Mouse (Mus musculus) right cerebral cortex, postnatal 36 days (tissue): ENCODE measurements at regions not wholly inside any gene's neighbourhood (a gene's known extent, or its start where the extent isn't known, plus 50 kb on each side); places are given as distances from the start of the nearest gene placed in this dataset.
"Not testable (repeated sequence)": the region's sequence is repeated elsewhere in the genome, so short reads cannot be mapped to it uniquely, and the experiment has no call there.

Source experiments
- DNase-seq, 2 experiments: peaks; one replicate each; pipeline ENCODE4 v3.0.0; 2022; ENCODE audit warnings: low spot score in 2 of 2, mixed read lengths in 1 of 2

- DNase-seq, result no peak
Observed at GRCm38 (mm10) chr3:157371509-157371908, 162.5 kb upstream of the Zranb2 start.

- no peak for DNase-seq
Observed at GRCm38 (mm10) chr3:157373333-157373732, 160.6 kb upstream of the Zranb2 start.

DNA sequence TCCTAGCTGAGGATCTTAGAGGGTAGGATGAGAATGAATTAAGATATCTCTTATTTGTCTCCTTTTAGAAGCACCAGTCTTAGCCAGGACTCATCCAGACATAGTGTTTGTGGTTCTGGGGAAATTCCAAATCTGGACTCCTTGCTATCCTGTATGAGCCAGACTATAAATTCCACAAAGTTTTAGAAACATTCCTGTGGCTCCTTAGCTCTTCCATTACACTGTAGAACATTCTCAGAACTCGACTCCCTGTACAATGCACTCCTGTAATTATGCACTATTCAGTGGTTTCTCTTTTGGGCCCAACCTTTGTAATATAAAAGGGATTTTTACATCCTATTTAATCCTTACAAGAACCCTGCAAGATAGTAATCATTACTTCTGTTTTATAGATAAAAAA is 159.8 kb upstream of the Zranb2 start:
- DNase-seq, result no peak

GRCm38 (mm10) chr3:157377531-157377930 is 156.4 kb upstream of the Zranb2 start:
- DNase-seq, result no peak

DNA sequence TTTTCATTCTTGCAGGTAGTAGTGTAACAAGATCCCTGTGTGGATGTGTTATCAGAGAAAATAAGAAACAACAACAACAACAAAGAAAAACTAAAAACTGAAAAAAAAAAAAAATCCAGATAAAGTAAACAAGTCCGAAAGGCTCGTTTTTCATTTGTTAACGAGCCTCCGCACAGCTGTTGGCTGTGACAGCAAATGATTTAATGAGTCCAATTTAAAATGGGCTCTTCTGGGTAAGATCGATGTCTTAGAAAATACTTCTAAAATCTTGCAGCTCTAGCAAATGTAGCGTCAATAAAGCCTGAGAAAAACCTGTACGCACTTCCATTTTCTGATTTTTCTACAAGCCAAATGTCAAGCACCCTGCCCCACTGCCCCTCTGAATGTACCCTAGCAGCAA is 155.8 kb upstream of the Zranb2 start:
- DNase-seq, result no peak

DNA sequence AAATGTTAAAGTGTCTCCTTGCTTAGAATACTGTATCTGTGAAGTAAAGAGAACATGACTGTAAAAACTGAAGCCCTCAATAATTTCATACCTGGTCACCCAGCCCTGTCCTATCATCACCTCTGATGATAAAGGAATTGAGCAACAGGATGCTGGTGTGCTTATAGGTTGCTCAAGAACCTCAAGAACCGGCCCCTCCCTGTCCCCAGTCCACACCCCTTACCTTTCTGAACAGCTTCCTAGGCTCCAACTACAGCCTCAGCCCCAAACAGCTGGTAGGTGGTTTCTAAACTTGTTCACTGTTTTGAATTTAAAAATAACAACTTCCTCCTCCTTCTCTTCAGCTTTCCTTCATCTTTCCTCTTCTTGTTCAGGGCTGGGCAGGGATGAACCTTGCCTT is 142.1 kb upstream of the Zranb2 start:
- no peak for DNase-seq

DNA sequence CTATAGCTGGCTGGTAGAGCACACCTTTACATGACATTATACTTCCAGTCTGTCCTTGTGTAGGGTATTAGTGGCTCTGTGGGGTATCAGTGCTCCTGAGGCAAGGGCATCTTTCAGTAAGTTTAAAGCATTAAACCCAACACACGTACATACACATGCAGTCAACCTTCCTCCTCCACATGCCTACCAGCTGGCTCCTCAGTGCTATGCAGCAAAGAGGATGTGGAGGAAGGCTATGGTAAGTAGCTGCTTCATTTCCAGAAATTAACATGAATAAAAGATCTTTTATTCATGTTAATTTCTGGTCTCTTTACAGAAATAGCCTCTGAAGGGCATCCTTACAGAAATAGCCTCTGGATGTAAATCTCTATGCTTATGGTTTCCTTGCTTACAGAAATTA is 140.1 kb upstream of the Zranb2 start:
- peak in 1 of 2 experiments; percentile 16 for DNase-seq

- DNase-seq, result no peak
Observed at GRCm38 (mm10) chr3:157399909-157400308, 134.1 kb upstream of the Zranb2 start.

DNA sequence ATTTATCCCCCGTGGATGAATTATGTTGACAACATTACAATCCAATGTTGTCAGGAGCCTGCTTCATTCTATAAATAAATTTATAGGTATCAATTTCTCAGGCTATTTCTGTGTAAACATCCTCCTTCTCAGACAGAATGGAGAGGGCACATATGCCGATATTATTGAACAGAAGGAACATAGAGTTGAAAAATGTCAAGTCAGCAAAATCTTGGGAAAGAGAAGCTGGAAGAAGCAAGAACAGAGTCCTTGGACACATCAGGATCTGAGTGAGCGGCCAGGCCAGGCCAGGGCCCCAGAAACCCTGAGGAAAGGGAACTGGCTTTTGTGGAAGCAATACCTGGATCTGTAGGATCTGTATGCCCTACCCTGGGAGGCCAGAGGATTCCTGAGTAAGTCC is 129.9 kb upstream of the Zranb2 start:
- no peak for DNase-seq

GRCm38 (mm10) chr3:157423447-157423846 is 110.5 kb upstream of the Zranb2 start:
- not testable (repeated sequence) for DNase-seq

DNA sequence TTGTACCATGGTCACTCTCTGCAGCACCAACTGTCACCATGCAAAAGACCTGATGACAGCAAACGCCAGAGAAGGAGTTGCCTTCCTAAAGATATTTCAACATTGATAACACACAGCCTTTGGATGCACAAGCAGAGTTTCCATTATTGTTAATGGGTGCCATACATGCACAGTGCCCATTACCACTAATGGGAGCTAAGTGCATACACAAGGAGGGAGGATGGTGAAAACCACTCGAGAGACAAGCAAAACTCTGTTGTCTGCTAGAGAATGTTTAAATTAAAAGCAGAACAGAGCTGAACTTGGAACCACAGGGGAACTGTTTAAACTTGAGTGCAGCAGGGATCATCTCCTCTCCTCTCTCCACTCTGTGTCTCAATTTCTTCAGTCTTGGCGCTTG is 107.2 kb upstream of the Zranb2 start:
- DNase-seq, result no peak

DNA sequence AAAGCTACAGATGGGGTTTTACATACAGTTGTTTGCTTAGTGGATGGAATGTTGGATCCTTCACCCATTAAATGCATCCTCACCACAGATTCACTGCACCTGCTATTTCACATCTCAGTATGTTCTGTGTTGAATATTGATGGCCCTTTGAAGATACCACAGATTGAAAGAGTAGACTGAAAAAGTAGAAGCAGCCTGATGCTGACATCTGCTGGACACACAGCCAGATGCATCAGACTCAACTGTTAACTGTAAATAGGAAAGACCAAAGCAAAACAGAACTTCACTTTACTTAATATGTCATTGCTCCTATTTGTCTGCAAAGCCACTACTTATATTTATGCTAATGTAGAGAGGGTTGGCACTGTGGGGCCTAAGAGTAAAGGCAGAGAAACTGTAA is 84.2 kb upstream of the Zranb2 start:
- DNase-seq, result peak; percentile 7 to 42

- no peak for DNase-seq
Observed at GRCm38 (mm10) chr3:157471600-157471999, 62.4 kb upstream of the Zranb2 start.

DNA sequence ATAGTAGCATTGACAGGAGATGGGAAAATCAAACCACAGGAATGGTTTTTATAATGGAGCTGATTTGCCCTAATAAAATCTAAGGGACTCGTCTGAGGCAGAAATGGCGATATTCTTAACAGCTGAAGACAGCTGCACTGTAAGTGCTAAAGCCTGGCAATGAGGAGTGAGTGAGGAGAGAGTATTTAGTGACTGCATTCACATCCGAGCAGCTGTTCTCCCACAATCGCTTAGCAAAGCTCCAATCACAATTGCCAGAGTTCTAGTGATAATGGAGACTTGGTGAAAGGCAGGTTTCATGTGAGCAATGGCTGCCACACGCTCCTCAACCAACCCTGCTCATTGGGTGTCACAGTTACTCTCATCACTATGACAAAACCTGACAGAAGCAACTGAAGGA is 61.3 kb upstream of the Zranb2 start:
- no peak for DNase-seq

- DNase-seq, result no peak
Observed at GRCm38 (mm10) chr3:157477731-157478130, 56.2 kb upstream of the Zranb2 start.
